Mouse (Mus musculus) T-helper 17 cell (primary cell): ENCODE results near the gene Srpx.

Source experiments
- in situ Hi-C, 2 experiments: fragments of 300-600 bp; cut with MboI, MseI; formaldehyde crosslinking; loops; 1 replicate in 1 of 2; 2 replicates in 1 of 2; pipeline ENCODE4 v1.15.1; 2025; ENCODE audit warnings: high pct_unique_total_duplicates in 2 of 2

The Srpx gene

GRCm38 (mm10) chrX:10117065-10117719, at the start of gene Srpx:
TSS of gene Srpx (minus strand) at chrX:10117709.
- in situ Hi-C loops = no loop called here

GRCm38 (mm10) chrX:10152390-10152789, 34.9 kb upstream of the Srpx start:
- in situ Hi-C loops = no loop called here

GRCm38 (mm10) chrX:10115780-10116179, 1.7 kb downstream of the Srpx start:
- in situ Hi-C loops = no loop called here

- in situ Hi-C loops = no loop called here
Observed at GRCm38 (mm10) chrX:10110736-10111135, 6.8 kb downstream of the Srpx start.

GRCm38 (mm10) chrX:10108558-10108957, 9.0 kb downstream of the Srpx start:
- in situ Hi-C loops = no loop called here

GRCm38 (mm10) chrX:10105475-10105874, 12.0 kb downstream of the Srpx start:
- in situ Hi-C loops = no loop called here

- in situ Hi-C loops = no loop called here
Observed at GRCm38 (mm10) chrX:10102739-10103138, 14.8 kb downstream of the Srpx start.

GRCm38 (mm10) chrX:10095797-10096196, 21.7 kb downstream of the Srpx start:
- in situ Hi-C loops = loop anchor here in 1 of 2 experiments (10.0 kb wide), 1 partner anchor 601 kb away; no protein-coding TSS in a partner anchor

GRCm38 (mm10) chrX:10080385-10080784, 37.1 kb downstream of the Srpx start:
- in situ Hi-C loops = no loop called here

- in situ Hi-C loops = no loop called here
Observed at GRCm38 (mm10) chrX:10079981-10080380, 37.5 kb downstream of the Srpx start.

- in situ Hi-C loops = no loop called here
Observed at GRCm38 (mm10) chrX:10073966-10074365, 43.5 kb downstream of the Srpx start.

- in situ Hi-C loops = no loop called here
Observed at GRCm38 (mm10) chrX:10071529-10071928, 46.0 kb downstream of the Srpx start.

GRCm38 (mm10) chrX:10070689-10071088, 46.8 kb downstream of the Srpx start:
- in situ Hi-C loops = no loop called here

- in situ Hi-C loops = no loop called here
Observed at GRCm38 (mm10) chrX:10069405-10069804, 48.1 kb downstream of the Srpx start.

GRCm38 (mm10) chrX:10063781-10064180, 53.7 kb downstream of the Srpx start:
- in situ Hi-C loops = no loop called here

- in situ Hi-C loops = no loop called here
Observed at GRCm38 (mm10) chrX:10063361-10063760, 54.1 kb downstream of the Srpx start.

- in situ Hi-C loops = no loop called here
Observed at GRCm38 (mm10) chrX:10062201-10062600, 55.3 kb downstream of the Srpx start.

GRCm38 (mm10) chrX:10034666-10035065, 82.8 kb downstream of the Srpx start:
- in situ Hi-C loops = no loop called here

GRCm38 (mm10) chrX:10010202-10010601, 107.3 kb downstream of the Srpx start:
- in situ Hi-C loops = no loop called here

GRCm38 (mm10) chrX:10007675-10008270, 109.7 kb downstream of the Srpx start:
- in situ Hi-C loops = loop anchor here in 1 of 2 experiments (10.0 kb wide), 1 partner anchor 1293 kb away; no protein-coding TSS in a partner anchor

- in situ Hi-C loops = loop anchor here in 1 of 2 experiments (10.0 kb wide), 1 partner anchor 1291 kb away; no protein-coding TSS in a partner anchor
Observed at GRCm38 (mm10) chrX:10005946-10006345, 111.6 kb downstream of the Srpx start.

GRCm38 (mm10) chrX:10000718-10001117, 116.8 kb downstream of the Srpx start:
- in situ Hi-C loops = loop anchor here in 1 of 2 experiments (10.0 kb wide), 1 partner anchor 1286 kb away; no protein-coding TSS in a partner anchor
